Mouse (Mus musculus) hindbrain, embryonic 14.5 days (tissue): ENCODE data around the gene 1700023F06Rik. TPM values are rescaled to one million over a fixed set of nuclear protein-coding genes. Genes with fewer than 3 reads are reported as not detected.

Source experiments
- ATAC-seq: fragments of 200-750 bp; cut with Nextera tagmentation; 2 replicates; pipeline ENCODE4 v1.8.0; 2017; ENCODE audit warnings: moderate number of reproducible peaks, mild to moderate bottlenecking, moderate TSS enrichment, moderate library complexity; ENCODE audit not compliant: low FRiP score
- DNase-seq: peaks from one replicate; pipeline ENCODE4 v3.0.0-alpha.2; 2015; ENCODE audit warnings: low spot score
- H3K27ac ChIP-seq: fragments of 300-500 bp; sonication (generic); 2 replicates; pipeline ENCODE4 v1.5.1; 2014; ENCODE audit warnings: mild to moderate bottlenecking, moderate library complexity
- H3K27me3 ChIP-seq: fragments of 300-500 bp; sonication (generic); 2 replicates; pipeline ENCODE4 v1.6.1; 2014; ENCODE audit warnings: mild to moderate bottlenecking, low read length, mixed read lengths; ENCODE audit not compliant: control insufficient read depth, insufficient read depth
- H3K36me3 ChIP-seq: fragments of 300-500 bp; sonication (generic); replicated peaks from 2 replicates; pipeline ENCODE4 v1.6.1; 2014; ENCODE audit not compliant: control insufficient read depth, insufficient read depth
- H3K4me1 ChIP-seq: fragments of 300-500 bp; sonication (generic); replicated peaks from 2 replicates; pipeline ENCODE4 v1.6.1; 2014; ENCODE audit warnings: antibody characterized with exemption, low read length, mixed read lengths; ENCODE audit not compliant: control insufficient read depth, insufficient read depth
- H3K4me2 ChIP-seq: fragments of 300-500 bp; sonication (generic); replicated peaks from 2 replicates; pipeline ENCODE4 v1.6.1; 2014; ENCODE audit warnings: mild to moderate bottlenecking, moderate library complexity
- H3K4me3 ChIP-seq: fragments of 300-500 bp; sonication (generic); replicated peaks from 2 replicates; pipeline ENCODE4 v1.5.1; 2014; ENCODE audit warnings: mild to moderate bottlenecking, low read length
- H3K9ac ChIP-seq: fragments of 300-500 bp; sonication (generic); 2 replicates; pipeline ENCODE4 v1.6.1; 2014
- H3K9me3 ChIP-seq: fragments of 300-500 bp; sonication (generic); 2 replicates; pipeline ENCODE4 v1.6.1; 2016; ENCODE audit warnings: low read length; ENCODE audit not compliant: control insufficient read depth
- WGBS: fragments of 180-500 bp; shearing (Covaris S2); extraction: QIAGEN DNeasy Blood & Tissue Kit; methylation state at CpG from one replicate; pipeline ENCODE4 v1.1.7; 2014; 5-methylcytosine and 5-hydroxymethylcytosine counted together
- polyA plus RNA-seq: library from polyadenylated mRNA; unstranded; fragments of >200 nt; fragmentation: Nextera tagmentation; extraction: Ambion mirVana; gene quantifications from 2 replicates; pipeline ENCODE4 v1.2.1, GENCODE M21; 2014

Gene 1700023F06Rik
- polyA plus RNA-seq, 1 experiment from 2014 or later = 1.9 TPM

DNA sequence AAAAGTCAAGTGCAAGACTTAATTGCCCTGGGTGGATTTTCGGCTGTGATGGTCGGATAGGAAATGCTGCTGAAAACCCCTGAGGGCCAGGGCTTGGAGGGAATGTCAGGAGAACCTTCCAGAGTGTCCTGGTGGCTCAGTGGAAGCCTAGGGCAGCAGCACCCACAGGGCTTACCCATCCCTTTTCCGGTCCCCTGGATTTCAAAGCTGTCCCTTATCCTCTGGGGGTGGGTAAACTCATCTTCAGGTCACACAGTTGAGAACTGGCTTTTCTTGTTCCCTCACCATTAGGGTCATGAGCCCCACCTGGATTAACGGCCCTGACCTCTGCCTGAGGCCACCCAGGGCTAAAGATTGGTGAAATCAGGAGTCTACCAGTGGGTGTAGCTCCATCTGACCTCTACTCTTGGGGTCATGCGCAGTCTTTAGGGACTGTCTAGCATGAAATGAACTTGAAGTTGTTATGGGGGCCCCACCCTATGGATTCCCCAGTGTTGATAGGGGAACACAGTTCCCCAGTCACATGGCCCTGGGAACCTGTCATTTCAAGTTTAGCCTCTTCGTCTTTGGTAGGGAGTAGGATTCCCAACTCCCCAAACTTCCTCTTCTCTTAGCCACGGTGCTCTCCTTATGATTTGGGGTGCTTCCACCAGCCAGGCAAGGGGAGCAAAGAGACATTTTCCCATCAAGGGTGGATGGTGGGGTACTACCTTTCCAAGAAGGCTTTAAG is 35.2 kb downstream of the 1700023F06Rik start:
- ATAC-seq (no peak), DNase-seq (no peak)
- Histone ChIP-seq H3K27me3 (peaks cover 31% of the 10 kb centered on the region), H3K9ac (no peak overlapping the region), H3K9me3 (no peaks in the 10 kb centered on the region), H3K36me3 (no peaks in the 10 kb centered on the region), H3K27ac (no peak overlapping the region), H3K4me1 (peaks cover 17% of the 10 kb centered on the region; the same call in 1 of the 2 replicates), H3K4me3 (no peak overlapping the region), H3K4me2 (no peak overlapping the region)
- WGBS = 83% methylated on average over 7 of the region's 7 CpGs

DNA sequence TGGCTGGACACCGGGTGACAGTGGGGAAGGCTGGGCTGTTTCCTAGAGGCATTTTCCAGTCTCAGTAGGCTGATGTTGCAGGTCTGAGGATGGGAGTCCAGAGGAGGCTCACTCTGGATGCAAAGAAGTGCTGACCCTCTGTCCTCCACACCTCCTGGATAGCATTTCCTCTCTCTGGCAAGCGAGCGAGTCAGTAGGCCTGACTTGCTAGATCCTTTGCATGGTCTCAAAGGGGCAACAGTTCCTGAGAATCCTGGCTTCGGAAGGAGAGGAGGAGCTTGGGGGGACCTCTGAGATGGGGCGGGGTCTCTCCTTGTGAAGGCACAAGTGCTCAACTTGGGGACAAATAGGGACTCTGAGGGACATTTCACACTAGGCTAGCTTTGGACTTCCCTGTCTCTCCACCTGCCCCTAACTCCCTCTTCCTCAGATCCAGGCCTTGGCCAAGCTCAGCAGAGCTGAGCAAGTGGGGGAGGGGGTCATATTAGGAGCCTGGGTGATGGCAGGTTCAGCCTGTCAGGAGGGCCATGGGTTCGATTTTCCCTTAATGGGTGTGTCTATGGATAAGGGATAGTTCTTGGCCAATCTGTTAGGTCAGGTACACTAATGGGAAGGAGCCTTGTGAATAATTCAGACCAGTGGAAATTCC is 35.8 kb downstream of the 1700023F06Rik start:
- no peak overlapping the region for H3K27ac ChIP-seq
- H3K4me2 ChIP-seq = peak overlapping the region; percentile 92
- ATAC-seq = no peak
- no peaks in the 10 kb centered on the region for H3K36me3 ChIP-seq
- no peak for DNase-seq
- H3K4me3 ChIP-seq = no peak overlapping the region
- peaks cover 17% of the 10 kb centered on the region; the same call in 1 of the 2 replicates for H3K4me1 ChIP-seq
- H3K9me3 ChIP-seq = no peaks in the 10 kb centered on the region
- H3K9ac ChIP-seq = no peak overlapping the region; the same call in 1 of the 2 replicates
- H3K27me3 ChIP-seq = peaks cover 31% of the 10 kb centered on the region
- 63% methylated on average over 6 of the region's 6 CpGs for WGBS

DNA sequence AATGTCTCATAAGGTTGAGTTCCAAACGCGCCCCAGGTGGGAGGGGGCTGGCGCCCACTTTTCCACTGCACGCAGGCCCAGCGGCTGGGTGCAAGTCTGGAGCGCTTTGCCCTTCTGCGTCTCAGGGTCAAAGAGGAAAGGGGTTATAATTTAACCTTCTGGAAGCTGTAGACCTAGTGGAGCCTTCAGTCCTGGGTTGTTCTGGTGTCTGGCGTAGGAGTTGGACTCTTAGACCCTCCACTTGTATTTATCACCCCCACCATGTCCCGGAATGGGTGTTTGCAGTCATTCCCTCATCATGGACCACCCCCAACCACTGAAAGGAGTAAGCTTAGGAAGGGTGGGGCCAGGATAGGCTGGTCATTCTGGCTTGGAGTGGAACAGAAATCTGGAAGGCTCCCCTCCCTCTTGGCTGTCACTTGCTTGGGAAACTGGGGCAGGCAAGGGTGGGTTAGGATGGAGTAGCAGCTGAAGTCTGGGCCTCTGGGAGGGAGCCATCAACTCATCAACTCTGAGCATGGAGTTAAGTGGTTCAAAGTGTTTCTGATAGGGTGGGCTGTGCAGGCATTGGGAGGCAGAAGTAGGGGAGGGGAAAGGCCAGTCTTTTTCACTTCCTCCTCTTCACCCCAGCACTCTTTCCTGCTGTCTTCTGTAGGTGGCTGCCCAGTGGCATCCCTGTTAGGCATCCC is 36.5 kb downstream of the 1700023F06Rik start:
- peaks cover 17% of the 10 kb centered on the region; the same call in 1 of the 2 replicates for H3K4me1 ChIP-seq
- H3K9me3 ChIP-seq = no peaks in the 10 kb centered on the region
- peaks cover 31% of the 10 kb centered on the region for H3K27me3 ChIP-seq

DNA sequence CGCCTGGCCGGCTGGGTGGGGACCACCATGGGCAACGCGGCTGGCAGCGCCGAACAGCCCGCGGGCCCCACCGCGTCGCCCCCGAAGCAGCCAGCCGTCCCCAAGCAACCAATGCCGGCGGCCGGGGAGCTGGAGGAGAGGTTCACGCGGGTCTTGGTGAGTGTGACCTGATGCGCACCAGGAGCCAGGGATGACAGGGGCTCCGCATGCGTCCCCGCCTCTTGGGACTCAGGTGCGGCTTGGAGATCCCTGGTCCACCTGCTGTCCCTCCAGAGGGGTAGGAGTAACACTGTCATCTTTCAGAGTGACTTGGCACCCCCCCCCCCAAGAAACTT is 37.1 kb downstream of the 1700023F06Rik start:
- Histone ChIP-seq H3K9ac (peak overlapping the region; percentile 82), H3K4me1 (peaks cover 17% of the 10 kb centered on the region; the same call in 1 of the 2 replicates), H3K4me2 (peak overlapping the region; percentile 92), H3K27me3 (peaks cover 31% of the 10 kb centered on the region), H3K4me3 (peak overlapping the region; percentile 77), H3K27ac (peak overlapping the region; percentile 62; the same call in 1 of the 2 replicates), H3K36me3 (no peaks in the 10 kb centered on the region), H3K9me3 (no peaks in the 10 kb centered on the region)
- DNase-seq (no peak), ATAC-seq (no peak)
- WGBS = 2% methylated on average over 23 of the region's 23 CpGs

More for the DNA sequence above, 36.5 kb downstream of the 1700023F06Rik start:
- 58% methylated on average over 9 of the region's 9 CpGs for WGBS
- peak overlapping the region; percentile 77 for H3K4me3 ChIP-seq
- H3K36me3 ChIP-seq = no peaks in the 10 kb centered on the region
- peak overlapping the region; percentile 92 for H3K4me2 ChIP-seq
- no peak overlapping the region for H3K27ac ChIP-seq
- peak overlapping the region; percentile 82; the same call in 1 of the 2 replicates for H3K9ac ChIP-seq
- DNase-seq (no peak), ATAC-seq (no peak)

- H3K9ac ChIP-seq = peak within 1 kb of the TSS; percentile 82
- no peaks in the 10 kb centered on the region for H3K9me3 ChIP-seq
- H3K27ac ChIP-seq = peak within 1 kb of the TSS; percentile 62
- peak; percentile 68 for DNase-seq
- ATAC-seq = peak; percentile 82
- peak within 1 kb of the TSS; percentile 92 for H3K4me2 ChIP-seq
- H3K36me3 ChIP-seq = no peaks in the 10 kb centered on the region
- peak within 1 kb of the TSS; percentile 77 for H3K4me3 ChIP-seq
- peaks cover 17% of the 10 kb centered on the region; the same call in 1 of the 2 replicates for H3K4me1 ChIP-seq
- H3K27me3 ChIP-seq = peaks cover 31% of the 10 kb centered on the region
- under 1% methylated on average over 61 of the region's 84 CpGs for WGBS
Measured at GRCm38 (mm10) chr11:103170494-103171285, 37.7 kb downstream of the 1700023F06Rik start, which contains the start of gene Fmnl1. Gene Fmnl1, plus strand, starts transcription at chr11:103171107.

GRCm38 (mm10) chr11:103170111-103170493 is 38.3 kb downstream of the 1700023F06Rik start:
- H3K27ac ChIP-seq = no peak overlapping the region; the same call in 1 of the 2 replicates
- peak overlapping the region; percentile 77 for H3K4me3 ChIP-seq
- H3K4me2 ChIP-seq = peak overlapping the region; percentile 92
- DNase-seq (no peak), ATAC-seq (no peak; the same call in 1 of the 2 replicates)
- H3K36me3 ChIP-seq = no peaks in the 10 kb centered on the region
- peaks cover 31% of the 10 kb centered on the region for H3K27me3 ChIP-seq
- H3K9me3 ChIP-seq = no peaks in the 10 kb centered on the region
- 55% methylated on average over 3 of the region's 3 CpGs for WGBS
- peak overlapping the region; percentile 82 for H3K9ac ChIP-seq
- peaks cover 17% of the 10 kb centered on the region; the same call in 1 of the 2 replicates for H3K4me1 ChIP-seq

GRCm38 (mm10) chr11:103169664-103170063 is 38.7 kb downstream of the 1700023F06Rik start:
- DNase-seq = no peak

DNA sequence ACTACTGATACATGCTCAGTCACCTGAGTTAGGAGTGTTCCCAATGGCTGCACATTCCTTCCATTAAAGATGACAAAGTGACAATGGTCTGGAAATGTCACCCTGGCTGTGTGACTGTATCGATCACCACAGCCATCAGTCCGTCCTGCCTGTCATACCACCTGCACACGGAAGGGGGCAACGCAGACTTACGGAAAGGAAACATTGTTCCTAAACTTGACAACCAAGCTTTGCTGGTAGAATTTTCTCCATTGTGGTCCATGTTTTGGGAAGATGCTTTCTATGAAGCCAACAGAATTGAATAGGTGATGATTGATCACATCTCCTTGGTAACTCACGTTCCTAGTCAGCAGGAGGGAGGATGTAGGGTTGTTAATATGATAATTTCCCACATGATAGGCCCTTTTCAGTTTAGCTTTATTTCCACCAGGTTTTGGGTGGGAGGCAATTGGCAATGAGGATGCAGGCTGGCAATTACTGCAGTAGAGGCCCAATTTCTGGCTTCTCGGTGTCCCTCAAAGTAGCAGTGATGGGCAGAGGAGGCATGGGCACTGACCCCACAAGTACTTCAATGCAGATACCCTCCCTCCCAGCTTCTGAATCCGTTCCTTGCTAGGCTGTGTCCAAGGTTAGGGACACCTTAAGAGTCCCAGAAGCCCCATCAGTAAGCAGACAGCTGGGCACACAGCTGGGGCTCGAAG is 39.5 kb downstream of the 1700023F06Rik start:
- H3K36me3 ChIP-seq = no peaks in the 10 kb centered on the region
- no peak overlapping the region for H3K27ac ChIP-seq
- no peaks in the 10 kb centered on the region for H3K9me3 ChIP-seq
- peak; percentile 79 for DNase-seq
- peaks cover 31% of the 10 kb centered on the region for H3K27me3 ChIP-seq
- H3K4me1 ChIP-seq = peaks cover 17% of the 10 kb centered on the region; the same call in 1 of the 2 replicates
- H3K9ac ChIP-seq = no peak overlapping the region
- H3K4me3 ChIP-seq = no peak overlapping the region
- H3K4me2 ChIP-seq = no peak overlapping the region
- 23% methylated on average over 9 of the region's 9 CpGs for WGBS
- ATAC-seq = no peak

More at GRCm38 (mm10) chr11:103169664-103170063, 38.7 kb downstream of the 1700023F06Rik start:
- peak overlapping the region; percentile 77; the same call in 1 of the 2 replicates for H3K4me3 ChIP-seq
- peak overlapping the region; percentile 92 for H3K4me2 ChIP-seq
- H3K9ac ChIP-seq = peak overlapping the region; percentile 82
- no peak overlapping the region; the same call in 1 of the 2 replicates for H3K27ac ChIP-seq
- H3K4me1 ChIP-seq = peaks cover 17% of the 10 kb centered on the region; the same call in 1 of the 2 replicates
- H3K27me3 ChIP-seq = peaks cover 31% of the 10 kb centered on the region
- no peak for ATAC-seq
- H3K36me3 ChIP-seq = no peaks in the 10 kb centered on the region
- 81% methylated on average over 5 of the region's 5 CpGs for WGBS
- H3K9me3 ChIP-seq = no peaks in the 10 kb centered on the region
